Mouse (Mus musculus): ENCODE results near the gene Furin. TPM values are rescaled to one million over a fixed set of nuclear protein-coding genes. Genes with fewer than 3 reads are reported as not detected.
A peak's percentile ranks its signal among the peaks of the same experiment; 100 is the strongest.

Furin gene
- total RNA-seq, 2 experiments from 2014 or later: 48.5 to 49.0 TPM

- intact Hi-C loops (cut with DNase I): no loop called here
- H3K4me3 ChIP-seq: no peak overlapping the region
- no peak for TF ChIP-seq CTCF (IDR thresholded peaks at IDR 0.05)
Observed at GRCm38 (mm10) chr7:80421576-80421975, 16.3 kb upstream of the Furin start.

GRCm38 (mm10) chr7:80420586-80420985, 15.3 kb upstream of the Furin start:
- DNase-seq: no peak
- Histone ChIP-seq H3K4me3 (no peak overlapping the region), H3K27ac (no peak overlapping the region)
- TF ChIP-seq CTCF (IDR thresholded peaks at IDR 0.05): no peak
- intact Hi-C loops (cut with DNase I): no loop called here

More at GRCm38 (mm10) chr7:80421576-80421975, 16.3 kb upstream of the Furin start:
- H3K27ac ChIP-seq: no peak overlapping the region
- DNase-seq: no peak

- Histone ChIP-seq H3K27ac (no peak overlapping the region), H3K4me3 (no peak overlapping the region)
- no peak for TF ChIP-seq CTCF (IDR thresholded peaks at IDR 0.05)
- DNase-seq: no peak
- intact Hi-C loops (cut with DNase I): no loop called here
Observed at GRCm38 (mm10) chr7:80419278-80419677, 14.0 kb upstream of the Furin start.

- peak overlapping the region; percentile 31; the same call in 1 of the 2 replicates for H3K27ac ChIP-seq
- H3K4me3 ChIP-seq: no peak overlapping the region
- no peak for DNase-seq
- intact Hi-C loops (cut with DNase I): no loop called here
- no peak for TF ChIP-seq CTCF (IDR thresholded peaks at IDR 0.05)
Observed at GRCm38 (mm10) chr7:80418036-80418435, 12.8 kb upstream of the Furin start.

GRCm38 (mm10) chr7:80417601-80418000, 12.4 kb upstream of the Furin start:
- Histone ChIP-seq H3K27ac (peak overlapping the region; percentile 31; the same call in 1 of the 2 replicates), H3K4me3 (no peak overlapping the region)
- no peak for TF ChIP-seq CTCF (IDR thresholded peaks at IDR 0.05)
- DNase-seq: peak; percentile 41
- intact Hi-C loops (cut with DNase I): no loop called here

GRCm38 (mm10) chr7:80416969-80417368, 11.7 kb upstream of the Furin start:
- Histone ChIP-seq H3K4me3 (no peak overlapping the region), H3K27ac (no peak overlapping the region)
- no peak for TF ChIP-seq CTCF (IDR thresholded peaks at IDR 0.05)
- no peak for DNase-seq
- intact Hi-C loops (cut with DNase I): no loop called here

GRCm38 (mm10) chr7:80414303-80414855, 9.1 kb upstream of the Furin start:
- no peak for TF ChIP-seq CTCF (IDR thresholded peaks at IDR 0.05)
- H3K27ac ChIP-seq: peak overlapping the region; percentile 17; the same call in 1 of the 2 replicates
- intact Hi-C loops (cut with DNase I): no loop called here
- H3K4me3 ChIP-seq: no peak overlapping the region
- no peak for DNase-seq

GRCm38 (mm10) chr7:80413512-80414302, 8.5 kb upstream of the Furin start:
- no peak for TF ChIP-seq CTCF (IDR thresholded peaks at IDR 0.05)
- no peak for DNase-seq
- Histone ChIP-seq H3K4me3 (no peak overlapping the region), H3K27ac (peak overlapping the region; percentile 17; the same call in 1 of the 2 replicates)
- intact Hi-C loops (cut with DNase I): no loop called here

GRCm38 (mm10) chr7:80412781-80413180, 7.5 kb upstream of the Furin start:
- Histone ChIP-seq H3K4me3 (no peak overlapping the region), H3K27ac (no peak overlapping the region)
- DNase-seq: no peak
- intact Hi-C loops (cut with DNase I): no loop called here
- TF ChIP-seq CTCF (IDR thresholded peaks at IDR 0.05): no peak

GRCm38 (mm10) chr7:80412279-80412678, 7.0 kb upstream of the Furin start:
- TF ChIP-seq CTCF (IDR thresholded peaks at IDR 0.05): no peak
- Histone ChIP-seq H3K27ac (no peak overlapping the region), H3K4me3 (no peak overlapping the region)
- DNase-seq: no peak
- intact Hi-C loops (cut with DNase I): no loop called here

GRCm38 (mm10) chr7:80410380-80410779, 5.1 kb upstream of the Furin start:
- Histone ChIP-seq H3K4me3 (no peak overlapping the region), H3K27ac (no peak overlapping the region)
- TF ChIP-seq CTCF (IDR thresholded peaks at IDR 0.05): no peak
- no peak for DNase-seq
- intact Hi-C loops (cut with DNase I): no loop called here

- no peak for TF ChIP-seq CTCF (IDR thresholded peaks at IDR 0.05)
- Histone ChIP-seq H3K4me3 (no peak overlapping the region), H3K27ac (no peak overlapping the region)
- no peak for DNase-seq
- intact Hi-C loops (cut with DNase I): loop anchor here (5.0 kb wide), 1 partner anchor 50 kb away; no protein-coding TSS in a partner anchor
Observed at GRCm38 (mm10) chr7:80407712-80408111, 2.5 kb upstream of the Furin start.

GRCm38 (mm10) chr7:80406186-80406585, 950 bp upstream of the Furin start:
- intact Hi-C loops (cut with DNase I): loop anchor here (5.0 kb wide), 1 partner anchor 51 kb away; no protein-coding TSS in a partner anchor
- no peak overlapping the region for H3K4me3 ChIP-seq
- no peak overlapping the region for H3K27ac ChIP-seq
- TF ChIP-seq CTCF (IDR thresholded peaks at IDR 0.05): no peak
- DNase-seq: no peak
